Mouse (Mus musculus) testis, adult 2 months (tissue): ENCODE measurements around the gene Hyou1. TPM values are rescaled to one million over a fixed set of nuclear protein-coding genes. Genes with fewer than 3 reads are reported as not detected.
"Not testable (repeated sequence)": the region's sequence is repeated elsewhere in the genome, so short reads cannot be mapped to it uniquely, and the experiment has no call there.

Source experiments
- H3K27ac ChIP-seq: fragments of 200-500 bp; 2 replicates; pipeline ENCODE4 v1.5.1; 2012; ENCODE audit warnings: low read depth, low read length; ENCODE audit not compliant: control insufficient read depth, insufficient read depth
- H3K27me3 ChIP-seq: fragments of 200-500 bp; 2 replicates; pipeline ENCODE4 v1.6.1; 2012; ENCODE audit warnings: mild to moderate bottlenecking, low read length, moderate library complexity; ENCODE audit not compliant: control insufficient read depth, insufficient read depth
- H3K36me3 ChIP-seq: fragments of 200-500 bp; 2 replicates; pipeline ENCODE4 v1.6.1; 2012; ENCODE audit warnings: mild to moderate bottlenecking, low read length; ENCODE audit not compliant: control insufficient read depth, insufficient read depth
- H3K4me1 ChIP-seq: fragments of 200-500 bp; 2 replicates; pipeline ENCODE4 v1.6.1; 2012; ENCODE audit warnings: low read length; ENCODE audit not compliant: control insufficient read depth, insufficient read depth
- H3K4me3 ChIP-seq: fragments of 200-500 bp; 2 replicates; pipeline ENCODE4 v1.5.1; 2012; ENCODE audit warnings: low read depth, mild to moderate bottlenecking, low read length, moderate library complexity, mixed read lengths; ENCODE audit not compliant: control insufficient read depth
- CTCF ChIP-seq: fragments of 200-500 bp; IDR thresholded peaks from 2 replicates; pipeline ENCODE4 v1.5.1; 2012; ENCODE audit warnings: low read depth, mild to moderate bottlenecking, inconsistent platforms, low read length, moderate library complexity; ENCODE audit not compliant: control insufficient read depth, insufficient read depth, insufficient replicate concordance
- POLR2A ChIP-seq: fragments of 200-500 bp; IDR thresholded peaks from 2 replicates; pipeline ENCODE4 v1.6.1; 2012; ENCODE audit warnings: low read depth, mild to moderate bottlenecking, inconsistent platforms, low read length, moderate library complexity; ENCODE audit not compliant: control insufficient read depth
- polyA plus RNA-seq: library from polyadenylated mRNA; depleted of rRNA; stranded (reverse); fragments of >200 nt; gene quantifications from 2 replicates; pipeline ENCODE4 v1.2.3, GENCODE M21; 2012

Gene Hyou1
- polyA plus RNA-seq, 1 experiment, result 99.9 TPM

DNA sequence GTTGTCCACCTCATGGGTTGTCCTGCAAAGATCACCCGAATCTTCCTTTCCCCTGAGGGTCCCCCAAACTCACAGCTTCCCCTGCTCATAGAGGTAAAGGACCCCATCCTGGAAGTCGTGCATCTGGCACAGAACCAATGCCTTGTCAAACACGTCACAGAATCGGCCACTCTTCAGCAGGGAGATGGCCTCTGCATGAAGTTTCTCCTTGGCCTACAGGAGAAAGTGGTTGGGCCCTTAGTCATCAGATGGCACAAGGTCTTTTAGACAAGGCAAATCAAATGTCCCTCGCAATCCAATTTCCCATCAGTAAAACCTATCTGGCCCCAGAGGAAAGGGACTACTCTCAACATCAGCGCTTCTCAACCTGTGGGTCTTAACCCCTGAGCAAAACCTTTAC, 26.1 kb upstream of the Hyou1 start:
- TF ChIP-seq POLR2A, result no peak
- no peak for TF ChIP-seq CTCF
- no peaks in the 10 kb centered on the region for H3K4me1 ChIP-seq
- peaks cover 14% of the 10 kb centered on the region for H3K36me3 ChIP-seq
- H3K4me3 ChIP-seq, result no peak overlapping the region
- H3K27ac ChIP-seq, result no peak overlapping the region
- H3K27me3 ChIP-seq, result no peaks in the 10 kb centered on the region

DNA sequence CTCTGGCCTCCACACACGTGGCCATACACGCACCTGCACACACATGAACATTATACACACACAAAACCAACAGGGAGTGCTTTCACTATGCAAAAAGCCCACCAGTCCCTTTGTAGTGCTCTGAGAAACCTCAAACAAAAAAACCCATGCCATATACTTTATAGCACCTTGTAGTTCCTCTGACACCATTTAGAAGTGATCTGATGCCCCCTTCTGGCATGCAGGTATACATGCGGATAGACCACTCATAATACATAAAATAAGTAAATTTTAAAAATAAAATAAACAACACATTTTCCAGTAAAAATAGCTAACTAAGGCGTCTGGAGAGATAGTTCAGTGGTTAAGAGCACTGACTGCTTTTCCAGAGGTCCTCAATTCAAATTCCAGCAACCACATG, 22.1 kb upstream of the Hyou1 start:
- Histone ChIP-seq H3K36me3 (peaks cover 13% of the 10 kb centered on the region), H3K27ac (peak overlapping the region; percentile 1; the same call in 1 of the 2 replicates), H3K27me3 (no peaks in the 10 kb centered on the region), H3K4me3 (no peak overlapping the region), H3K4me1 (no peaks in the 10 kb centered on the region)
- TF ChIP-seq POLR2A (no peak), CTCF (no peak)

GRCm38 (mm10) chr9:44361190-44361917, 17.9 kb upstream of the Hyou1 start, which contains the start of gene Vps11:
Gene Vps11 (minus strand): TSS chr9:44361670.
- TF ChIP-seq CTCF, result no peak
- peak; percentile 84 for TF ChIP-seq POLR2A
- H3K27ac ChIP-seq, result peak within 1 kb of the TSS; percentile 96
- peak within 1 kb of the TSS; percentile 99 for H3K4me3 ChIP-seq
- H3K4me1 ChIP-seq, result no peaks in the 10 kb centered on the region
- no peaks in the 10 kb centered on the region for H3K27me3 ChIP-seq
- H3K36me3 ChIP-seq, result peaks cover 7% of the 10 kb centered on the region; the same call in 1 of the 2 replicates

- H3K36me3 ChIP-seq, result not testable (repeated sequence)
- Histone ChIP-seq H3K4me3 (peak overlapping the region; percentile 99), H3K27ac (peak overlapping the region; percentile 71)
Observed at GRCm38 (mm10) chr9:44361931-44362330, 17.4 kb upstream of the Hyou1 start.

DNA sequence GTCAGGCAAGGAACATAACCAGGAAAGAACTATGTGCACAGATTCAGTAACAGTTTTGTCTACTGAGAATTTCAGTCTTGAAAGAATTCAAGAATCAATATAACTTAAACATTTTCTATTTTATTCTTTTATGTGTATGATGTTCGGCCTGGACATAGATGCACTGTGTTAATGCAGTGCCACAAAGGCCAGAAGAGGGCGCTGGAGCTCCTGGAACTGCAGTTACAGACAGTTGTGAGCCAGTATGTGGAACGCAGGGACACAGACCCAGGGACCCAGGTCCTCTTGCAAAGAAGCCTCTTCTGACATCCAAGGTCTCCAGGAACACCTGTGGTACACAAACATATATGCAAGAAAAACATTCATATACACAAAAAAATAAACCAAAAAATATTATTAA, 14.8 kb upstream of the Hyou1 start:
- TF ChIP-seq POLR2A (no peak), CTCF (peak; percentile 50; the same call in 1 of the 2 replicates)
- H3K27me3 ChIP-seq, result no peaks in the 10 kb centered on the region

More at GRCm38 (mm10) chr9:44361931-44362330, 17.4 kb upstream of the Hyou1 start:
- H3K4me1 ChIP-seq, H3K27me3 ChIP-seq: not testable (repeated sequence)

DNA sequence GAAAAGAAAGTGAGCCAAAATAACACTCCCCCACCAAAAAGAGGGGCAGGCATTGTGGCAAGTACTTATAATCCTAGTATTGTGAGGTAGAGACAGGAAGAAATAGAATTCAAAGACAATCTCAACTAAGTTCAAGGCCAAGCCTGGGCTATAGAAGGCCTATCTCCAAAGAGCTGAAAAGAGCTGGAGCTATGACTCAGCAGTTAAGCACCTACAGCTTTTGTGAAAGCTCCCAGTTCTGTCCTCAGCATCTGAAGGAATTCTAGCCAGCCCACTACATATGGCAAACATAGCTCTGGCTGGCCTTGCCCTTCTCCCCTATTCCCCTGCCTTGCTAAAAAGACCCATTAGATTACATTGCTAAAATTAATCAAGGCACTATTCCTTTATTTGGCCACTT, 5.9 kb upstream of the Hyou1 start:
- TF ChIP-seq CTCF, result no peak
- no peak for TF ChIP-seq POLR2A
- Histone ChIP-seq H3K27me3 (no peaks in the 10 kb centered on the region), H3K4me1 (no peaks in the 10 kb centered on the region), H3K27ac (no peak overlapping the region), H3K4me3 (no peak overlapping the region), H3K36me3 (no peaks in the 10 kb centered on the region)

More for the DNA sequence above, 14.8 kb upstream of the Hyou1 start:
- no peak overlapping the region for H3K4me3 ChIP-seq
- no peaks in the 10 kb centered on the region for H3K36me3 ChIP-seq
- no peaks in the 10 kb centered on the region for H3K4me1 ChIP-seq
- no peak overlapping the region for H3K27ac ChIP-seq

- H3K36me3 ChIP-seq, result peaks cover 2% of the 10 kb centered on the region; the same call in 1 of the 2 replicates
- no peaks in the 10 kb centered on the region for H3K27me3 ChIP-seq
- peaks cover 3% of the 10 kb centered on the region for H3K4me1 ChIP-seq
- H3K27ac ChIP-seq, result no peak overlapping the region
- no peak for TF ChIP-seq CTCF
- no peak for TF ChIP-seq POLR2A
- H3K4me3 ChIP-seq, result no peak overlapping the region
Observed at GRCm38 (mm10) chr9:44376141-44376540, 3.1 kb upstream of the Hyou1 start.

GRCm38 (mm10) chr9:44377335-44377734, 2.0 kb upstream of the Hyou1 start:
- H3K27me3 ChIP-seq, H3K36me3 ChIP-seq, H3K4me1 ChIP-seq, H3K27ac ChIP-seq, H3K4me3 ChIP-seq: not testable (repeated sequence)
